Mouse (Mus musculus): Measurements from ENCODE around the gene Slc25a5.
A peak's percentile ranks its signal among the peaks of the same experiment; 100 is the strongest.

The Slc25a5 gene

DNA sequence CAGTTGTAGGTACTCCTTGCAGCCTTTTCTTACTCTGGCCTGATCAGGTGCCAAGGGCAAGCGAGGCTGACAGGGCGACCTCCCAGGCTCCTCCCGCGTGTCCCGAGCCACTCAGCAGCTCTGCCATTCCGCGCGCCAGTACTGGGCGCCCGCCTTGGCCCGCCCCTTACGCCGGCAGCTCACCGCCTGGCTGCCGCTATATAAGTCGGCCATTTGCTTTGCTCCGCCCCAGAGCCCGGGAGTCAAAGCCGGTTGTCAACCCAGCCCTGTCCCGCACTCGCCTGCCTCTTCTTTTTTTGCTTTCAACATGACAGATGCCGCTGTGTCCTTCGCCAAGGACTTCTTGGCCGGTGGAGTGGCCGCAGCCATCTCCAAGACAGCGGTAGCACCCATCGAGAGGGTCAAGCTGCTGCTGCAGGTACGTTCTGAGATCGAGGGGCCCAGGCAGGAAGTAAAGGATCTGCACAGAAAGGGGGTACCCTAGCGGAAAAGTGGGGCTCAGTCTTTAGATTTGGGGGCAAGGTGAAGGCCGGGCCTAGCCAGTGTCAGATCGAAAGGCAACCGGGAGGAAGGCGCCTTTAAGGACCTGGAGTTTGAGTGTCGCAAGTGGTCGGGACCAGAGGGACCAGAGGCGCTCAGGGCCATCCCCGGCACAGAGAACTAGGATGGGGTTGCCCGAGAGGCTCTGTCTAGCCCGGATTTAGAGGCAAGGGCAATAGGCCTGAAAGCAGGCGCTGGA, at the start of gene Slc25a5:
Gene Slc25a5, plus strand, starts transcription at position 228 of the 739 bp plus-strand sequence.
- DNase-seq = peak; percentile 93

DNA sequence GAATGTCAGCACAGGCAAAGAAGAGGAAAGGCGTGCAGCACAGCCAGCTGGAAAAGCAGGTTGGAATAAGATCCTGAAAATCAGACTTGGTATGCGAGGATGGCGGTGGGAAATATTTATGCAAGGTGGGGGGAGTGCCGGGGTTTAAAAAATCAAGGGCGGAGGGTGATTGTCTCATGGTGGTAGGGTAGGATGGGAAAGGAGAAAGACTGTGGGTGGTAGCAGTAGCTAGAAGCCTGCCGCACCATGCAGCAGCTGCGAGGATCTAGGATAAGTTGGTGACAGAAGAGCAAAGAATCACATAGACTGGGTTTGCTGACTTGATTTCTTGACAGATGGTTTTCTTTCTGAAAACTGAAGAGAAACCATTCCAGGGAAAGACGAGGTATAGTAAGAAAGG, 48.7 kb upstream of the Slc25a5 start:
- DNase-seq = no peak

DNA sequence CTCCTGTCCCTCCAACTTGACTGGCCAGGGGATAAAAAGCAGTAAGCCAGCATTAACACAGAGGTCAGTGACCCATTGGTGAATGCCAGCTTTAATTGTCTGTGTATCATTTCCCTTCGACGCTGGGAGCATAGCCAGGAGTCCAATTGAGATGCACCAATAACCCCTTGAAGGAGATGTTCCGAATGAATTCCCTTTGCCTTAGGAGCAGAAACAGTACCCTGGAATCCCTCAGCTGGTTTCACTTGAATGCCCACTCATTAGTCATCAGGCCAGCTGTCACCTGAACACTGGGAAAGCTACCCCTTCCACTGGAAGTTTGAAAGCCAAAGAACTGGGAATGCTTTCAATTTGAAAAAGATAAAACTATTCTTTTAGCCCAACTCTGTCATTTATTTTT, 46.9 kb upstream of the Slc25a5 start:
- DNase-seq = no peak

DNA sequence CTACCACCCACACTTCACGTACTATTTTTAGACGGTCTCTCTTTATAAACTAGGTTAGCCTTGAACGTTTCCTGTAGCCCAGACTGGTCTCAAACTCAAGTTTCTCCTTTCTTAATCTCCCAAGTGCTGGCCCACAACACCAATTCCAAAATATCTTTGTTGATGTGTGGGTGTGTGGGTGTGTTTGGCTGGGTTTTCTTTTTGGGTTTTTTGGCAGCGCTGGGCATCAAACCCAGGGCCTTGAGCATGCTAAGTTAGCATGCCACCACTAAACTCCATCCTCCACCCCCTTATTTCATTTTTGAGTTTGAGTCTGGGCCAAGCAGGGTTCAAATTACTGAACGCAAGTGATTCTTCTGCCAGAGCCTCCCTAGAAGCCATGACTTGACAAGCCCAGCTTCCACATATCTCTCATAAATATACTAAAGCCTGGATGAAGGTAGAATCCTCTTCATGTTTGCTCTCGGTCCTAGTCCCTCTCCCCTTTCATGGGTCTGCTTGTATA, 46.1 kb upstream of the Slc25a5 start:
- DNase-seq = no peak

DNA sequence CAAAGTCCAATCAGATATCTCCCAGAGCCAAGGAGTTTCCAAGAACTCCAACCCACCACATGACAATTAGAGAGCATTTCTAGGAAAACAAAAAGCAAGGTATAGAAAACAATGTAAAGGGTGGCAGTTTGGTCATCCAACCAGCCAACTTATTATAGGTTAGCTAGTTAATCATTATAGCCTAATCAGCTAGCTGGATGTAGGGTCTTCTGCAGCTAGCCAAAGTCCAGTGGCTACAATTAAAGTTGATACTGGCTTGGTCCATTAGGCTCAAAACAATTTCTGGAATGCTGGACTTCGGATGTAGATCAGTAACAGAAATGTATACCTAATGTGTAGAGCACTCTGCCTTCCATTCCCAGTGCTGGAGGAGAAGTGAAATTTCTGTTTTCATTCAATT, 44.9 kb upstream of the Slc25a5 start:
- no peak for DNase-seq

DNA sequence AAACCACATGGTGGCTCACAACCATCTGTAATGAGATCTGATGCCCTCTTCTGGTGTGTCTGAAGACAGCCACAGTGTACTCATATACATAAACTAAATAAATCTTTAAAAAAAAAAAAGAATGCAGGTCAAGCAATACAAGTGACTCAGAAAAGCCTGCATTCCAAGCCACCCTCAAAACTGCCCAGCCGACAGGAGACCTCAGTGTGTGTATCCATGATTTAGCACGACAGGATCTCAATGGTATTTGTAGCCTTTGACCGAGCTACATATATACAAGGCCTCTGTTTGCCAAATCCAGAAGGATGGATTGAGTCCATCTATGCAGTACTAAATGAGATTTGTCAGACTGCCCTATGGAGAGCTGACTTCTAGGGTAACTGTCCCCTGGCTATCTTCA, 42.9 kb upstream of the Slc25a5 start:
- no peak for DNase-seq

DNA sequence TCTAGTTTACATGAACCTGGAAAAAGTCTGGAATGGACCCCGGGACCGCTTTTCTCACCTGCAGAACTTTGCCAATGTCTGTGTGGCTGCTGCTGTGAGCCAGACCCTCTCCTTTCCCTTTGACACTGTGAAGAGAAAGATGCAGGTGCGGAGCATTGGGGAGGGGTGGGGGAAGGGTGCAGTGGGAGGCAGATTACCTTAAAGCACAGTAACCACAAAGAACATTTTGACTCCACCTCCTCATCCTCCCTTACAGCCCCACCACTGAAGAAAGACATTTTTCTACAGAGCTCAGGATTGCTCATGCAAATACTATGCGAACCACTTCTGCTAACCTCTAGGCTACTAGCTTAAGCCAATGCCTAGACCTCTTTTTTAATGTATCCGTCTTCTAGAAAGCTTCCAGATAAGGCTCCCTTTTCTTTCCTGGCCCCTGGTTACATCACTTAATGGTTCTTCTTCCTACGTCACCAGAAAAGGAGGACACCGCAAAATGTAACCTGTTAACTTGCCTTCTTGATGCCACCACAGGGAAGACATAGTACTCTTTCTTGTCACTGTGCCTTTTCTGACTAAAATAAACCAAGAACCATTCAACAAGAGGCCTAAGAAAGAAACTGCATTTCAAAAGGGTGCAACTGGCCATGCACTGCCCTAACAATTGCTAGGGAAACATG, 37.5 kb upstream of the Slc25a5 start:
- DNase-seq = no peak

DNA sequence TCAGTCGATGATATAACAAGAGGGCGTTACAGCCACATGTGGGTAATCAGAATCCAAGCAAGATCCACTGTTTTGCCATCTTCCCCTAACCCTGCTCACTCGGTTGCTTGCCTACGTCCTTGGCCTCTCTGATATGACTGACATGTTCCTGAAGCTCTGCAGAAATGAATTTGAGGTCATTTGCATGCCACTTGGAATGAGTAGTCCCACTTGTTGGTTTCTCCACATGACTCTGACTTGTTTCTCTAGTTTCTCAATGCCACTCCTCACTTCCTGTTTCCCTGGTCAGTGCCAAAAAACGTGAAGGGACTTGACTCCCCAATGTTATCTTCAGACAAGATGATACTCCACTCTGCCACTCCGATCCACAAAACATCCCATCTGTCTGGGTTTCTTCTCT, 36.9 kb upstream of the Slc25a5 start:
- no peak for DNase-seq

DNA sequence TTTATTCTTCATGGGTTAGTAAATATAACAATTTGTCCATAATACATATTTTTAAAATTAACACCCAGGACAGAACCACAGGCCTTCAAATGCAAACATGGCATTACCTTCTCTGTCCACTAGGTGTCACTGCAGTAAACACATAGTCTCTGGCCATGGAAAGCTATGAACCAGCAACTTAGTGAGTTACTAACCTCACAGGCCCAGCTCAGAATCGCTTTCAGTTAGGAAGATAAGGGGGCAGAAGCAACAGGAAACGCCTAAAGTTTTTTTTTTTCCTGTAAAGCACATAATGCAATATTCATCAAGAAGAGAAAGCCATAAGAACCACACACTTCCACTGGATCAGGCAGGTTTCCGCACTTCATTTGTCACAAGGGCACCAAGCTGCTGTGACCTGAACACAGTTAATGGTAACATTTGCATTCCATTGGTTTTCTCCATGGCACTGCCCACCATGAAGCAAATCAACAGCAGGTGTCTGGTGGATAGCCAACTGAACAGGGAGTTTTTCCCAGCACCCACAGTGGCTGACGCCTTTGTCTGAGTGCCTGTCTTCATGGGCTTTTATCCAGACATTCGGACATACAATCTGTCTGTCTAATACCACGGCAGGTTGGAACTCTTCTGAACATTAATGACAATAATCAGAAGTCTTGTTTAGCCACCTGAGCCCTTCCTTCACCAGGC, 34.4 kb upstream of the Slc25a5 start:
- peak; percentile 8 for DNase-seq

DNA sequence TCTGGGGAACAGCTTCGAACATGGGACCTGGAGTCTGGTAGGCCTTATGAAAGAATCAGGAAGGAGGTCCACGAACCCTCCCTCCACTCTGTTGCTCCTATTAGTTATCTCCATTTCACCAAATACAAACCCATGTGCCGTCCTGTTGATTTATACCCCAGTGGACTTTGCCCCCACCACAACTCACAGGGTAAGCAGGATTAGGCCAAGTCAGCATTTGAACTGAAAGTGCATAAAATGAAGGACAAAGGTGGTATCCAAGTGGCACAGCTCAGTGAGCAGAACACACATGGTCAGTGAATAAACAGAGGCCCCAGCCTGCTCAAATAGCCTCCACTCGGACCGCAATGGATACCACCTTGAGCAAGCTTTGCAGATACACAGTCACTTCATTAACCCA, 33.2 kb upstream of the Slc25a5 start:
- DNase-seq = no peak

DNA sequence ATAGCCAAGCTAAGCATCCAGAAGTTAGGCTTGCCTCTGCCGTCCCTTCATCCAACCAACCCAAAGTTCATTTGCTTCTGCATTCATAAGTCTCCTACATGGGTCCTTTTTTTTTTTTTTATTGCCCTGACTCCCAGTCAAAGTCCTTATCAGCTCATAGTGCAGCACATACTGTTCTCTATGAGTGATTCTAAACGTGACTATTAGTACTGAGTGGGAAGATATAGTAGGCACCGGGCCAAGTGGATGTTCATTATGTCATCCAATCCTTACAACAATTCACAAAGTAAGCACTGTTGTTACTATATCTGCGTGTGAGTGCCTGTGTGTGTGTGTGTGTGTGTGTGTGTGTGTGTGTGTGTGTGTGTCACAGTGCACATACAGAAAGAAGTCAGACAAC, 32.6 kb upstream of the Slc25a5 start:
- no peak for DNase-seq

DNA sequence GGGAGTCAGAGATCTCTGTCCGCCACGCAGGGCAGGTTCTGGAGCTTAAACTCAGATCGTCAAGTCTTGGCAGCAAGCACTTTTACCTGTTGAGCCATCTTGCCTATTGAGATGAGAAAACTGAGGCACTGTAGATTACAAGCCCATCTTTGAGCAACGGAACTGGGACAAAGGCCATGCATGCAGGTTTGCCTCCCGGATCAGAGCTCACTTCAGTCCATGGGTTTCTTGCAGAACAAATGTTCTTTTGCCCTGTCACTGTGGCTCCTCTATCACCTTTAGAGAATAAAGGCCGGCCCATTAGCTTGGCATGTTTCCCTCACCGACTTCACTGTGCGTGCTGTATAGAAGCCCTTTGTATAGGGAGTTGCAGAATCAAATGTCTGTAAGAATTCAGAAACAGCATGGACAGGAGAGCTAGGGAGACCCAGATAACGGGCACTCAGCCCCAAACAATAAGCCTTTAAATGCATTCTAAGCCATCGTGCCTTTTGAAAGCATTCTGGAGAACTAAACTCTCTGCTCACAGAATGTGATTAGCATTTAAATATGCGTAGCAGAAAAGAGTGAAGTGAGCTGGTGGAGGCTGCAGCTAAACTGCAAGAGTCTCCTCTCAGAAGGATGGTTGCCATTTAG, 32.0 kb upstream of the Slc25a5 start:
- no peak for DNase-seq

DNA sequence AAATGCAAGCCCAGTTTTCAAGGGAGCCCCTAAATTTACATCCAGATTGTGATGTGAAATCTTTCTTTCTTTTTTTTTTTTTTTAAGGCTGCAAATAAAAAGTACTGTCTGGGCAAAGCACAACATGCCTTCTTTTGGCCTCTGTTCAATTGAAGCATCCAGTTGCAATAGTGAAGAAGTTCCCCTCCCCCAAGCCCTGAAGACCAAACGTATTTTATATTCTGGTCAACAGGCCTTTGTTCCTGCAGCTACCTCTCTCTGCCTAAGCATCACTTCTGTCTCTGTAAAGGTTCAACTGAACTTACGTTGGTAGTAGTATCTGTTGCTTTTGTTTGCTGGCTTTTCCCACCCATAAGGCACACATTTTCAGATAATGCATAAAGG, 31.5 kb upstream of the Slc25a5 start:
- no peak for DNase-seq

DNA sequence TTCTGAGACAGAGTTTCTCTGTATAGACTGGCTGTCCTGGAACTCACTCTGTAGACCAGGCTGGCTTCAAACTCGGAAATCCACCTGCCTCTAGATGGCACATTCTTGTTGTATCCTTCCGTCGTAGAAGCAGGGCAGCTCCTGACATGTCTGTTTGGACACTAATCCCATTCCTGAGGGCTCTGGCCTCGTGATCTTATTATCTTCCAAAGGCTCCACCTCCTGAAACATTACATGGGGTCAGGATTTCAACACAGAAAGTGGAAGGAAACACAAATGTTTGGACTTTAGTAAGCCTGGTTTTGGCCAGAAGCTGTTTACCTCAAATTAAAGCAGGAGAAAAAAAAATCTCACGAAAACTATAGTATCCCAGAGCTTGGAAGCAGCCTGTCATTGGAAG, 28.1 kb upstream of the Slc25a5 start:
- no peak for DNase-seq

DNA sequence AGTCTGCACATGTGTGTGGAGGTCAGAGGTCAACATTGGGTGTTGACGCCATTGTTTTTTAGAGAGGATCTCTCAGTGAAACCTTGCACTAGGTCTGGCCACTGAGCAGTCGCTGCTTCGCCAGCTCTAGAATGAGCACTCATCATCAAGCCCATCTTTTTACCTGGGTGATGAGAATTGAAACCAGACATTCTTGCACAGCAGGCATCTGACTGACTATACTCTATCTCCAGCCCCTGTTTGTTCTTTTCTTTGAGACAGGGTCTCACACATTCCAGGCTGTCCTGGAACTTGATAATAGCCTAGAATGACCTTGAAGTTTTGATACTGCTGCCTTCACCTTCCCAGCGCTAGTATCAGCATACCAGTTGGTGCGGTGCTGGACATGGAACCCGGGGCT, 22.9 kb upstream of the Slc25a5 start:
- no peak for DNase-seq

DNA sequence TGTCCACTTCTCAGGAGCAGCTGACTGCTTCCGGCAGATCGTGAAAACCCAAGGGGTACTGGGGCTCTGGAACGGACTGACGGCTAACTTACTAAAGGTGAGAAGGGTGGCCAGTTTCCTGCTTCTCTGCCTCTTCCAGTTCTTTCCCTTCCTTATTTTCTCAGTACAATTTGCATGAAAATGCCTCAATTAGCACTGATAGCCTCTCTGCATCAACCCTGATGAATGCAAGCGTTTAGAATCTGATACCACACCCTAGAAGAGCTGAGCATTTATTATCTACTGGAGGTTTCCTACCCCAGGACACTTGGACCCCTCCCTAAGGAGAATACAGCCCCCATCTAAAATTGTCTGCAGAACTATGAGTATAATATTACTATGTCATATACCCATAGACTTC, 19.9 kb upstream of the Slc25a5 start:
- no peak for DNase-seq

DNA sequence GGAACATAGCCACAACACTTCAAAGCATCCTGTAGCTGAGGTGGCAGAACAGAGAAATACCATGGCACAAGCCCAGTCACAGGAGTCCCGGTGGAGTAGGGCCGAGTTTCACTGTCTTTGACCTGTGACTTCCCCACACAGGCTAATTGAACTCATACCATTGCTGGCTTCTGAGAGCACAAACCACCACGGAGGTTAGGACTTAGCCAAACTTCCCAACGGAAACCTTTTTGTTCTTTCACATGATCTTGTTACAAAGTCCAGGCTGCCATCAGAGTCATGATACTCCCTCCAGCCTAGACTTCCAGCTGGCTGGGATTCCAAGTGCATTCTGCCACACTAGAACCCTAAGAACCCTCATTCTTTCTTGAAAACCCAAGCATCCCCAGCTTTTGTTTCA, 17.8 kb upstream of the Slc25a5 start:
- DNase-seq = no peak

DNA sequence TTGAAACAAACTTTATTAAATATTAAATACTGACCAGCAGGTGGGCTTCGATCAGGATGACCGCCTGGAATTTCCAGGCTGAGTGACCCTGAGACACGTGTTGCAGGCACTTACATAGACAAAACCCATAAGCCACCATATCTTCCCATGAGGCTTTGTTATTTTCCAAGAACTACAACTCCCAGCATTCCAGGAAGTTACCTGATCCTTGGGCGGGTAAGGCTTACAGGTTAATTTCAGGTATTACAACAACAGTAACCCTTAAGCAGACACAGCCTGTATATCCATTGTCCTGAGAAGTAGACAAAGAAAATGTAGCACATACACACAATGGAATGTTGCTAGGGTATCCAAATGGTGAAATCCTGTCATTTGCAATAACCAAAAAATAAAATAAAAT, 6.1 kb upstream of the Slc25a5 start:
- no peak for DNase-seq

DNA sequence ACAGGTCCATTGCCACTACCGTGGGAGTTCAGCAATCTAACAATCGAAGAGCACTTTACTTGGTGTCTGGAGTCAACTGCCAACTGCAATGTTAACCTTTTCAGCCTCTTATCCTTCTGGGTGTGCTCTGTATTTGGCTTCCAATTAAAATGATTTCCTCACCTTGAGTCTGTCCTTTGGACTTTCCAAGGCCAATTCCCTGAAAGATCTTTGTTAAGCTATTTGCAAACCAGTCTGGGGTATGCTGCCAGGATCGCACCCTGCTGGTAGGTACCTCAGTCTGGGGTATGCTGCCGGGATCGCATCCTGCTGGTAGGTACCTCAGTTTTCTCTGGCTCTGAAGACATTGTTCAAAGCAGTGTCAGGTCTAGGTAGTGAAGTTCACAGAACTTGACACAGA, 880 bp upstream of the Slc25a5 start:
- DNase-seq = no peak

DNA sequence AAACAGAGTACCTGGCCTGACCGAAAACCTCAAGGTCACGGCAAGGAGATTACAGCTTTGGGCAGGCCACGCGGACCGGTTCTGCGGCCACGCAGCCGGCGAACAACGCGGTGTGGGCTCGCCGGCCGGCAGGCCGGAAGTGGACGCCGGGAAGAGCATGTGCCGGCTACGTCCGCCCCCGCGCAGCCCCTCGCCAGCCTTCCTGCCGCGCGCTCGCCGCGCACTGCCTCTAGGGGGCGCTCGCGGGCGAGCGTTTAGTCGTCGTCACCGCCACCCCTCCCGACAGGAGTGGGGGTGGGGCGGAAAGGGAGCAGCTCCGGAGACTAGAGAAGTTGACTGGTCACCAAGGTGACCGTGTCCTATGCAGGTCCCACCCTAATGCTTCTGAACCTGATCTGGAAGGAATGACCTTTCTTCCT, 721 bp downstream of the Slc25a5 start:
- peak; percentile 86 for DNase-seq

DNA sequence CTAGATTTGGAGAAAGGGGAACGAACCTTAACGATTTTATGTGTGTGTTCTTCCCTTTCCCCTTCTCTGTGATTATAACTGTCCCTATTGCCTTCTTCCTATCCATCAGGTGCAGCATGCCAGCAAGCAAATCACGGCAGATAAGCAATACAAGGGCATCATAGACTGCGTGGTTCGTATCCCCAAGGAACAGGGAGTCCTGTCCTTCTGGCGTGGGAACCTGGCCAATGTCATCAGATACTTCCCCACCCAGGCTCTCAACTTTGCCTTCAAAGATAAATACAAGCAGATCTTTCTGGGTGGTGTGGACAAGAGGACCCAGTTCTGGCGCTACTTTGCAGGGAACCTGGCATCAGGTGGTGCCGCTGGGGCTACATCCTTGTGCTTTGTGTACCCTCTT, 1.3 kb downstream of the Slc25a5 start:
- DNase-seq = peak; percentile 35

DNA sequence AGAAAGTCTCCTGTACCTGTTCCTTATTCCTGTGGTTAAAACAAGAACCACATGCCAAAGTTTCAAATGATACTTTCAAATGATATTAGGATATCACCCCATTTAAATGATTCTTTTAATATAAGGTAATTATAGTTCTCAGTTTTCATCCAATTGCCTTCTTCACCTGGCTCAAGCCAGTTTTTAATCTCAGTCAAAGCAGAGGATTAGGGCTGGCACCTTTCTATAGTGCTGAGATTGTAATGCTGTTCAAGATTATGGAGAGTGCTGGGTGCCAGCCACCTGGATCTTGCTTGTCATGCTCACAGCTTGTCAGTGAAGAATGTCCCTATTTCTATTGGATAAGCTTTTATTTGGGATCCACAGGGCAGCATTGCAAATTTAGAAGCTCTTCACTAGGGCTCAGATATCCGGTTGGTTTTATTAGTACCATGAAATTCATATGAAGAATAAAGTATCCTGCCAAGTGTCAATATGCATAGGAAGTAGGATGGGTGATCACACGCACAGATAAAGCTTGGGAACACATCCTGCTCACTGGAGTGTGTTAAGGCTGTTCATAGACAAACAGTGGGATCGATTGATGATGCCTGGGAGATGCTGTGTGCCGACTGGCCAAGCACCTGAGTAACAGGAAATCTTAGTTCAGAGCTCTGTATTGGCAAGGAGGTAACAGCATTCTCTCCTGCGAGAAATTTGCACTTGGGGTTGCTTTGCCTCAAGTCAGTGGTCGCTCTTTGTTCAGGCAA, 3.9 kb downstream of the Slc25a5 start:
- DNase-seq = no peak

DNA sequence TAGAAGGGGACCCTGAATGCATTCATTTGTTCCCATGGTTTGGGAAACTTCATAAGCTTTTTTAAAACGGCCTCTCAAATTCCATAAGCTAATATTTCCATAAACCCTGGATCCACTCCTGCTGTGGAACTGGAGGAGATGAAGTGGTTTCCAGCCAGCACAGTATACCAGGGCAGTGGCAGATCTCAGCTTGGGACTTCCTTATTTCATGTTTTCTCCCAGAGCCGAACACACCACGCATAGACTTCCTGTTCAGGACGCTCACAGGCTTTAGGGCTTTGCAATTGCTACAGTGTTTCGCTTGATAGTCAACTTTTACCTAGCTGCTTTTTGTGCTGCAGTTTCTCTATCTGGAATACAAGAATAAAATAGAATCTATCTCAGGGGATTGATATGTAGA, 7.7 kb downstream of the Slc25a5 start:
- DNase-seq = no peak

All from cerebellum, adult 11-12 months (tissue).